Mouse (Mus musculus): ENCODE measurements around the gene Trip4. TPM values are rescaled to one million over a fixed set of nuclear protein-coding genes. Genes with fewer than 3 reads are reported as not detected.
A peak's percentile ranks its signal among the peaks of the same experiment; 100 is the strongest.

Gene Trip4
- total and polyA plus RNA-seq, 3 experiments, result 13.4 to 13.5 TPM; not detected in 1

GRCm38 (mm10) chr9:65937566-65937965, 29.0 kb upstream of the Trip4 start:
- H3K4me3 ChIP-seq (ENCODE audit: control insufficient read depth in 1 of 2, insufficient read depth in 1 of 2, low read depth in 2 of 2, low read length in 2 of 2), result no peak overlapping the region
- H3K9ac ChIP-seq (ENCODE audit: control insufficient read depth, low read depth, low read length, poor library complexity, severe bottlenecking), result no peak overlapping the region
- H3K9me3 ChIP-seq (replicated peaks; ENCODE audit: insufficient read depth, low read length), result no peaks in the 10 kb centered on the region
- DNase-seq (ENCODE audit: low read depth, low spot score), result no peak
- H3K36me3 ChIP-seq (ENCODE audit: control insufficient read depth in 1 of 2, insufficient read depth in 2 of 2, low read length in 2 of 2), result no peaks in the 10 kb centered on the region
- H3K27ac ChIP-seq (ENCODE audit: control insufficient read depth, low read depth, low read length), result no peak overlapping the region
- no peak for TF ChIP-seq TBP (IDR thresholded peaks at IDR 0.05; ENCODE audit: low read depth, low read length)
- peak; percentile 51; the same call in 1 of the 2 replicates for TF ChIP-seq MAFK (IDR thresholded peaks at IDR 0.05; ENCODE audit: borderline replicate concordance, low read depth, low read length)
- no peak for TF ChIP-seq MEF2A (IDR thresholded peaks at IDR 0.05; ENCODE audit: extremely low read depth, insufficient replicate concordance, low read depth, low read length, poor library complexity, severe bottlenecking)
- H3K27me3 ChIP-seq (ENCODE audit: control insufficient read depth in 1 of 2, insufficient read depth in 2 of 2, low read length in 2 of 2), result no peaks in the 10 kb centered on the region
- H3K4me1 ChIP-seq (ENCODE audit: control insufficient read depth in 1 of 2, insufficient read depth in 2 of 2, low read length in 2 of 2), result no peaks in the 10 kb centered on the region
- H3K79me2 ChIP-seq (ENCODE audit: control insufficient read depth, insufficient read depth, low read length, poor library complexity), result no peaks in the 10 kb centered on the region; the same call in 1 of the 2 replicates

GRCm38 (mm10) chr9:65929826-65930225, 21.2 kb upstream of the Trip4 start:
- Histone ChIP-seq H3K4me1 (ENCODE audit: control insufficient read depth in 1 of 2, insufficient read depth in 2 of 2, low read length in 2 of 2) (peaks cover 0 to 3% of the 10 kb centered on the region in 2 experiments; a peak in 1 of 4 replicates), H3K79me2 (ENCODE audit: control insufficient read depth, insufficient read depth, low read length, poor library complexity) (peaks cover 6% of the 10 kb centered on the region), H3K36me3 (ENCODE audit: control insufficient read depth in 1 of 2, insufficient read depth in 2 of 2, low read length in 2 of 2) (no peaks in the 10 kb centered on the region; a peak in 1 of 4 replicates), H3K9me3 (replicated peaks; ENCODE audit: insufficient read depth, low read length) (no peaks in the 10 kb centered on the region), H3K9ac (ENCODE audit: control insufficient read depth, low read depth, low read length, poor library complexity, severe bottlenecking) (no peak overlapping the region), H3K27me3 (ENCODE audit: control insufficient read depth in 1 of 2, insufficient read depth in 2 of 2, low read length in 2 of 2) (no peaks in the 10 kb centered on the region), H3K4me3 (ENCODE audit: control insufficient read depth in 1 of 2, insufficient read depth in 1 of 2, low read depth in 2 of 2, low read length in 2 of 2) (no peak overlapping the region), H3K27ac (ENCODE audit: control insufficient read depth, low read depth, low read length) (no peak overlapping the region)
- DNase-seq (ENCODE audit: low read depth, low spot score), result no peak
- no peak for TF ChIP-seq POLR2AphosphoS2 (IDR thresholded peaks at IDR 0.05; ENCODE audit: low read length)
- TF ChIP-seq NRF1 (IDR thresholded peaks at IDR 0.05; ENCODE audit: insufficient read depth, low read depth, low read length, poor library complexity, severe bottlenecking), result no peak
- TF ChIP-seq EP300 (IDR thresholded peaks at IDR 0.05; ENCODE audit: low read depth in 1 of 2, low read length in 2 of 2), result no peak
- no peak for TF ChIP-seq RAD21 (IDR thresholded peaks at IDR 0.05; ENCODE audit: low read depth, low read length)
- TF ChIP-seq TAL1 (IDR thresholded peaks at IDR 0.05; ENCODE audit: low read length), result no peak
- TF ChIP-seq ZMIZ1 (IDR thresholded peaks at IDR 0.05; ENCODE audit: low read depth, low read length), result no peak
- no peak for TF ChIP-seq CHD2 (IDR thresholded peaks at IDR 0.05; ENCODE audit: low read length)
- TF ChIP-seq MAFK (IDR thresholded peaks at IDR 0.05; ENCODE audit: borderline replicate concordance, low read depth, low read length), result no peak
- no peak for TF ChIP-seq ZKSCAN1 (IDR thresholded peaks at IDR 0.05; ENCODE audit: low read depth, low read length)
- TF ChIP-seq MEF2A (IDR thresholded peaks at IDR 0.05; ENCODE audit: extremely low read depth, insufficient replicate concordance, low read depth, low read length, poor library complexity, severe bottlenecking), result no peak
- no peak for TF ChIP-seq GABPA (IDR thresholded peaks at IDR 0.05; ENCODE audit: low read depth, low read length)
- no peak for TF ChIP-seq UBTF (IDR thresholded peaks at IDR 0.05; ENCODE audit: borderline replicate concordance, insufficient read depth, low read depth, low read length)
- no peak for TF ChIP-seq GATA1 (IDR thresholded peaks at IDR 0.05; ENCODE audit: low read depth, low read length)
